Mouse (Mus musculus) thymus, adult 2 months (tissue): ENCODE data around the gene Bbs9. TPM values are rescaled to one million over a fixed set of nuclear protein-coding genes. Genes with fewer than 3 reads are reported as not detected.

Experiments used
- DNase-seq: peaks from one replicate; pipeline ENCODE4 v3.0.0; 2021
- H3K27ac ChIP-seq: fragments of 200-500 bp; 2 replicates; pipeline ENCODE4 v1.5.1; 2012; ENCODE audit warnings: low read length, control low read depth; ENCODE audit not compliant: control insufficient read depth, insufficient read depth
- H3K27me3 ChIP-seq: fragments of 200-500 bp; 2 replicates; pipeline ENCODE4 v1.6.1; 2012; ENCODE audit warnings: mild to moderate bottlenecking, low read length, moderate library complexity, mixed read lengths; ENCODE audit not compliant: control insufficient read depth, insufficient read depth
- H3K36me3 ChIP-seq: fragments of 200-500 bp; 2 replicates; pipeline ENCODE4 v1.6.1; 2012; ENCODE audit warnings: mild to moderate bottlenecking, low read length, moderate library complexity; ENCODE audit not compliant: control insufficient read depth, insufficient read depth
- H3K4me1 ChIP-seq: fragments of 200-500 bp; replicated peaks from 2 replicates; pipeline ENCODE4 v1.6.1; 2012; ENCODE audit warnings: low read length; ENCODE audit not compliant: control insufficient read depth, insufficient read depth
- H3K4me3 ChIP-seq: fragments of 200-500 bp; 2 replicates; pipeline ENCODE4 v1.5.1; 2012; ENCODE audit warnings: mild to moderate bottlenecking, low read length, control low read depth, moderate library complexity; ENCODE audit not compliant: control insufficient read depth, insufficient read depth
- CTCF ChIP-seq: fragments of 200-500 bp; IDR thresholded peaks from 2 replicates; pipeline ENCODE4 v1.5.1; 2012; ENCODE audit warnings: mild to moderate bottlenecking, control low read depth, low read length, moderate library complexity, borderline replicate concordance; ENCODE audit not compliant: control insufficient read depth, poor library complexity, insufficient read depth; ENCODE audit errors: extremely low read depth
- POLR2A ChIP-seq: fragments of 200-500 bp; IDR thresholded peaks from 2 replicates; pipeline ENCODE4 v1.6.1; 2012; ENCODE audit warnings: mild to moderate bottlenecking, low read length, control low read depth, moderate library complexity; ENCODE audit not compliant: control insufficient read depth, poor library complexity, insufficient read depth; ENCODE audit errors: extremely low read depth
- WGBS: fragments of 180-500 bp; shearing (Covaris S2); methylation state at CpG from one replicate; pipeline ENCODE4 v1.1.7; 2018; 5-methylcytosine and 5-hydroxymethylcytosine counted together
- polyA plus RNA-seq: library from polyadenylated mRNA; depleted of rRNA; stranded (reverse); fragments of >200 nt; gene quantifications from 2 replicates; pipeline ENCODE4 v1.2.3, GENCODE M21; 2012

Gene Bbs9
- polyA plus RNA-seq, 1 experiment: 21.4 TPM

- Histone ChIP-seq H3K27me3 (no peaks in the 10 kb centered on the region), H3K4me1 (no peaks in the 10 kb centered on the region), H3K4me3 (no peak overlapping the region), H3K36me3 (no peaks in the 10 kb centered on the region), H3K27ac (no peak overlapping the region)
- DNase-seq: no peak
- TF ChIP-seq CTCF: no peak
- no peak for TF ChIP-seq POLR2A
- whole genome bisulfite sequencing: 90% methylated on average over 1 of the region's 1 CpGs
These were observed 223.0 kb downstream of the Bbs9 start for GRCm38 (mm10) chr9:22698501-22698900.

- Histone ChIP-seq H3K27me3 (no peaks in the 10 kb centered on the region), H3K4me1 (no peaks in the 10 kb centered on the region), H3K27ac (no peak overlapping the region), H3K4me3 (no peak overlapping the region), H3K36me3 (no peaks in the 10 kb centered on the region)
- 93% methylated on average over 1 of the region's 1 CpGs for WGBS
- no peak for DNase-seq
- no peak for TF ChIP-seq CTCF
- no peak for TF ChIP-seq POLR2A
These were observed 226.6 kb downstream of the Bbs9 start for GRCm38 (mm10) chr9:22702065-22702611.

- Histone ChIP-seq H3K4me1 (no peaks in the 10 kb centered on the region), H3K36me3 (no peaks in the 10 kb centered on the region), H3K27ac (no peak overlapping the region), H3K4me3 (no peak overlapping the region), H3K27me3 (no peaks in the 10 kb centered on the region)
- no peak for DNase-seq
- no peak for TF ChIP-seq CTCF
- no peak for TF ChIP-seq POLR2A
- 96% methylated on average over 4 of the region's 4 CpGs for WGBS
These were observed 227.4 kb downstream of the Bbs9 start for GRCm38 (mm10) chr9:22702812-22703367.

GRCm38 (mm10) chr9:22703541-22703940 is 228.0 kb downstream of the Bbs9 start:
- peak; percentile 12 for DNase-seq
- H3K27ac ChIP-seq: no peak overlapping the region
- no peak overlapping the region for H3K4me3 ChIP-seq
- H3K27me3 ChIP-seq: no peaks in the 10 kb centered on the region
- no peaks in the 10 kb centered on the region for H3K36me3 ChIP-seq
- WGBS: 96% methylated on average over 2 of the region's 2 CpGs
- no peaks in the 10 kb centered on the region for H3K4me1 ChIP-seq
- TF ChIP-seq POLR2A: no peak
- TF ChIP-seq CTCF: no peak

- H3K4me3 ChIP-seq: no peak overlapping the region
- no peaks in the 10 kb centered on the region for H3K36me3 ChIP-seq
- no peaks in the 10 kb centered on the region for H3K27me3 ChIP-seq
- TF ChIP-seq POLR2A (no peak), CTCF (no peak)
- DNase-seq: no peak
- WGBS: 94% methylated on average over 11 of the region's 11 CpGs
- H3K4me1 ChIP-seq: no peaks in the 10 kb centered on the region
- H3K27ac ChIP-seq: no peak overlapping the region
These were observed 231.8 kb downstream of the Bbs9 start for GRCm38 (mm10) chr9:22707166-22707913.

GRCm38 (mm10) chr9:22708970-22709726 is 233.6 kb downstream of the Bbs9 start:
- Histone ChIP-seq H3K4me1 (no peaks in the 10 kb centered on the region), H3K4me3 (no peak overlapping the region), H3K36me3 (no peaks in the 10 kb centered on the region), H3K27me3 (no peaks in the 10 kb centered on the region), H3K27ac (no peak overlapping the region)
- DNase-seq: peak; percentile 26
- 67% methylated on average over 19 of the region's 19 CpGs for WGBS
- TF ChIP-seq POLR2A (no peak), CTCF (no peak)
